Mouse (Mus musculus) frontal cortex, adult 2 months (tissue): ENCODE results near the gene Rtbdn. TPM values are rescaled to one million over a fixed set of nuclear protein-coding genes. Genes with fewer than 3 reads are reported as not detected.

ENCODE experiments used
- DNase-seq, 2 experiments: peaks; one replicate each; pipeline ENCODE4 v3.0.0; 2022; ENCODE audit warnings: low spot score in 1 of 2; ENCODE audit errors: extremely low spot score in 1 of 2
- polyA plus RNA-seq: library from polyadenylated mRNA; depleted of rRNA; stranded (reverse); fragments of >200 nt; gene quantifications from 2 replicates; pipeline ENCODE4 v1.2.3, GENCODE M21; 2012; rRNA removed

Rtbdn gene
- polyA plus RNA-seq, 1 experiment, result 7.9 TPM

- DNase-seq, result no peak
These were observed 48.9 kb downstream of the Rtbdn start for GRCm38 (mm10) chr8:84995680-84996079.

GRCm38 (mm10) chr8:84996978-84997377, 50.2 kb downstream of the Rtbdn start:
- no peak for DNase-seq

- peak; percentile 81 to 97 for DNase-seq
These were observed 51.0 kb downstream of the Rtbdn start for GRCm38 (mm10) chr8:84997649-84998295.

Other genes with a start within 250 kb of the Rtbdn start
- gene Lyl1, start 245.5 kb upstream of the Rtbdn start, polyA plus RNA-seq, result 2.9 and 4.1 TPM in 2 replicates
- 0.36 TPM in 1 of 2 replicates, not detected in the other for gene G430095P16Rik, start 224.0 kb upstream of the Rtbdn start, polyA plus RNA-seq
- 51.3 and 61.3 TPM in 2 replicates for gene Nfix, start 146.6 kb upstream of the Rtbdn start, polyA plus RNA-seq
- 14.6 and 15.5 TPM in 2 replicates for gene Dand5, start 124.2 kb upstream of the Rtbdn start, polyA plus RNA-seq
- gene Gadd45gip1, start 115.5 kb upstream of the Rtbdn start, polyA plus RNA-seq, result 28.0 and 30.9 TPM in 2 replicates
- gene Rad23a, start 106.3 kb upstream of the Rtbdn start, polyA plus RNA-seq, result 75.2 and 80.5 TPM in 2 replicates
- gene Calr, start 100.1 kb upstream of the Rtbdn start, polyA plus RNA-seq, result 561 and 590 TPM in 2 replicates
- 59.6 and 59.7 TPM in 2 replicates for gene Farsa, start 90.0 kb upstream of the Rtbdn start, polyA plus RNA-seq
- gene Syce2, start 74.9 kb upstream of the Rtbdn start, polyA plus RNA-seq, result 4.2 and 5.2 TPM in 2 replicates
- gene Gcdh, start 53.1 kb upstream of the Rtbdn start, polyA plus RNA-seq, result 55.1 and 71.5 TPM in 2 replicates
- gene Klf1, start 45.1 kb upstream of the Rtbdn start, polyA plus RNA-seq, result 0.17 and 0.38 TPM in 2 replicates
- gene Dnase2a, start 38.4 kb upstream of the Rtbdn start, polyA plus RNA-seq, result 5.7 and 6.5 TPM in 2 replicates
- gene Mast1, start 9.6 kb upstream of the Rtbdn start, polyA plus RNA-seq, result 69.0 and 76.3 TPM in 2 replicates
- not detected in 2 replicates for gene Gm49661, start 22.4 kb downstream of the Rtbdn start, polyA plus RNA-seq
- gene Prdx2, start 22.6 kb downstream of the Rtbdn start, polyA plus RNA-seq, result 318 and 332 TPM in 2 replicates
- gene Rnaseh2a, start 22.8 kb downstream of the Rtbdn start, polyA plus RNA-seq, result 37.5 and 39.7 TPM in 2 replicates
- 52.0 and 106 TPM in 2 replicates for gene Junb, start 31.7 kb downstream of the Rtbdn start, polyA plus RNA-seq
- 20.7 and 26.0 TPM in 2 replicates for gene Hook2, start 43.6 kb downstream of the Rtbdn start, polyA plus RNA-seq
- 0.10 TPM in 1 of 2 replicates, not detected in the other for gene Best2, start 67.5 kb downstream of the Rtbdn start, polyA plus RNA-seq
- 238 and 271 TPM in 2 replicates for gene Asna1, start 78.3 kb downstream of the Rtbdn start, polyA plus RNA-seq
- gene Trir, start 79.8 kb downstream of the Rtbdn start, polyA plus RNA-seq, result 150 and 167 TPM in 2 replicates
- 96.1 and 109 TPM in 2 replicates for gene Tnpo2, start 89.9 kb downstream of the Rtbdn start, polyA plus RNA-seq
- gene Fbxw9, start 113.1 kb downstream of the Rtbdn start, polyA plus RNA-seq, result 42.4 and 46.3 TPM in 2 replicates
- 0.74 TPM in 1 of 2 replicates, not detected in the other for gene Gm5741, start 121.0 kb downstream of the Rtbdn start, polyA plus RNA-seq
- gene Dhps, start 124.8 kb downstream of the Rtbdn start, polyA plus RNA-seq, result 66.6 and 68.7 TPM in 2 replicates
- 110 and 122 TPM in 2 replicates for gene Wdr83os, start 133.7 kb downstream of the Rtbdn start, polyA plus RNA-seq
- gene Wdr83, start 134.3 kb downstream of the Rtbdn start, polyA plus RNA-seq, result 57.8 and 58.2 TPM in 2 replicates
- gene Man2b1, start 136.3 kb downstream of the Rtbdn start, polyA plus RNA-seq, result 40.2 and 46.9 TPM in 2 replicates
- 3.2 and 4.0 TPM in 2 replicates for gene Zfp791, start 176.1 kb downstream of the Rtbdn start, polyA plus RNA-seq
- gene Cks1brt, start 204.9 kb downstream of the Rtbdn start, polyA plus RNA-seq, result not detected in 2 replicates